8 mouse cellular contexts compared by ENCODE assay signal in the genomic region with DNA sequence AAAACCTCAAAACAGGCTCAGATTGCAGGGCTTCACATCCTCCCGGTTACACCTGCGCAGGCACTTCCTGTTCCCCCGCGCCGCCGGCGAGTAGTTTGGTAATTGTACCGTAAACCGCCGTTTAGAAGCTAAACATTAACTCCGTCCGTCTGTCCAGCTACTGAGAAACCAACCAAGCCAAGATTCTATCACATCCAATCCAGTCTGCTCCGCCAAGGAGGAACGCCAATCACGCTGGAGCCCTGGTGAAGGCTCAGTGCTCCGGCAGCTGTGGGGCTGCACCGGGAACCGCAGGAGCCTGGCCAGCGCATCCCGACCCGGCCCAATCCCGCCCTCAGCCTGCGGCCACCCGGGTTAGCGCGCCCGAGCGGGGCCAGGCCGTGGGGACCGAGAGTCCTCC. TPM values are rescaled to one million over a fixed set of nuclear protein-coding genes. Genes with fewer than 3 reads are reported as not detected.
DNase-seq lines count a peak whose midpoint lies in the region; ATAC-seq lines count a peak whose summit lies in the region.

No protein-coding gene starts in this region.

- no peaks in the 10 kb centered on the region for H3K27me3 ChIP-seq in intestine, embryonic 14.5 days (replicated peaks; ENCODE audit: control insufficient read depth, insufficient read depth, low read length)
- no peaks in the 10 kb centered on the region for H3K27me3 ChIP-seq in stomach, embryonic 14.5 days (ENCODE audit: control insufficient read depth, insufficient read depth, low read length)

- 0% methylated on average over 23 of the region's 30 CpGs for WGBS in intestine, embryonic 14.5 days
- under 1% methylated on average over 29 of the region's 30 CpGs for WGBS in stomach, embryonic 14.5 days

- DNase-seq in frontal cortex, adult 2 months (ENCODE audit: extremely low spot score in 1 of 2, low spot score in 1 of 2), result peak; percentile 16 to 63
- DNase-seq in frontal cortex, postnatal 25 days (ENCODE audit: low spot score in 2 of 2), result no peak
- peak; percentile 69 for DNase-seq in CD4-positive, CD25-positive, alpha-beta regulatory T cell, adult 2 months (ENCODE audit: low read depth, low spot score)
- DNase-seq in embryo, embryonic 11 days, result peak; percentile 81
- DNase-seq in intestine, embryonic 14.5 days (ENCODE audit: low spot score), result no peak
- peak; percentile 70 for DNase-seq in lung, postnatal 36 days
- DNase-seq in frontal cortex, postnatal 10 days (ENCODE audit: low spot score in 2 of 2), result no peak

- H3K4me2 ChIP-seq in intestine, embryonic 14.5 days (ENCODE audit: low read length), result peak overlapping the region; percentile 73
- H3K4me2 ChIP-seq in stomach, embryonic 14.5 days (replicated peaks; ENCODE audit: low read depth, low read length), result peak overlapping the region; percentile 71

- no peaks in the 10 kb centered on the region for H3K9me3 ChIP-seq in intestine, embryonic 14.5 days (ENCODE audit: control insufficient read depth, low read length)
- no peaks in the 10 kb centered on the region for H3K9me3 ChIP-seq in stomach, embryonic 14.5 days (ENCODE audit: control insufficient read depth, low read depth, low read length)

- peak; percentile 86 for ATAC-seq in intestine, embryonic 14.5 days (replicated peaks; ENCODE audit: low FRiP score, low TSS enrichment, low read depth)
- ATAC-seq in stomach, embryonic 14.5 days (ENCODE audit: insufficient number of reproducible peaks, insufficient read depth, low FRiP score, low read depth), result no peak

- H3K27ac ChIP-seq in intestine, embryonic 14.5 days (ENCODE audit: low read depth), result peak overlapping the region; percentile 94
- peak overlapping the region; percentile 93 for H3K27ac ChIP-seq in stomach, embryonic 14.5 days (ENCODE audit: low read length)

- peaks cover 11% of the 10 kb centered on the region; the same call in 1 of the 2 replicates for H3K4me1 ChIP-seq in intestine, embryonic 14.5 days (replicated peaks; ENCODE audit: control insufficient read depth, insufficient read depth, low read length)
- H3K4me1 ChIP-seq in stomach, embryonic 14.5 days (ENCODE audit: control insufficient read depth, insufficient read depth, low read length), result peaks cover 10% of the 10 kb centered on the region; the same call in 1 of the 2 replicates

- peak overlapping the region; percentile 73 for H3K9ac ChIP-seq in intestine, embryonic 14.5 days (ENCODE audit: low read length)
- H3K9ac ChIP-seq in stomach, embryonic 14.5 days (replicated peaks; ENCODE audit: low read depth, low read length), result peak overlapping the region; percentile 83

- peak overlapping the region; percentile 76 for H3K4me3 ChIP-seq in intestine, embryonic 14.5 days (ENCODE audit: low read depth, low read length)
- H3K4me3 ChIP-seq in stomach, embryonic 14.5 days (ENCODE audit: low read depth, low read length), result peak overlapping the region; percentile 82

- H3K36me3 ChIP-seq in intestine, embryonic 14.5 days (ENCODE audit: control insufficient read depth, insufficient read depth, low read length), result no peaks in the 10 kb centered on the region
- no peaks in the 10 kb centered on the region for H3K36me3 ChIP-seq in stomach, embryonic 14.5 days (ENCODE audit: control insufficient read depth, insufficient read depth, low read length)

RNA-seq across cellular contexts. Expression of a gene that starts 0.5 kb away (rescaled TPM):
- 11.4 and 13.8 TPM in 2 replicates for polyA plus RNA-seq in frontal cortex, adult 2 months (2012; rRNA removed)
- polyA plus RNA-seq in intestine, embryonic 14.5 days (2014; fragmentation: Nextera tagmentation; extraction: Ambion mirVana), result 12.7 and 15.4 TPM in 2 replicates
- polyA plus RNA-seq in stomach, embryonic 14.5 days (2014; fragmentation: Nextera tagmentation; extraction: Ambion mirVana), result 23.7 and 24.3 TPM in 2 replicates

RNA-seq across cellular contexts. Expression of a gene that starts 51.0 kb away (rescaled TPM):
- 0.12 and 0.19 TPM in 2 replicates for polyA plus RNA-seq in frontal cortex, adult 2 months (2012; rRNA removed)
- polyA plus RNA-seq in intestine, embryonic 14.5 days (2014; fragmentation: Nextera tagmentation; extraction: Ambion mirVana), result not detected in 2 replicates
- polyA plus RNA-seq in stomach, embryonic 14.5 days (2014; fragmentation: Nextera tagmentation; extraction: Ambion mirVana), result 0.17 TPM in 1 of 2 replicates, not detected in the other

RNA-seq across cellular contexts. Expression of a gene that starts 59.8 kb away (rescaled TPM):
- polyA plus RNA-seq in frontal cortex, adult 2 months (2012; rRNA removed), result 63.1 and 73.6 TPM in 2 replicates
- polyA plus RNA-seq in intestine, embryonic 14.5 days (2014; fragmentation: Nextera tagmentation; extraction: Ambion mirVana), result 125 and 132 TPM in 2 replicates
- polyA plus RNA-seq in stomach, embryonic 14.5 days (2014; fragmentation: Nextera tagmentation; extraction: Ambion mirVana), result 148 and 150 TPM in 2 replicates

Comparison
In these comparisons a context has a peak if more than half of its experiments do, and no peak if none do; other contexts are left out.
1. DNase-seq: peak in frontal cortex, adult 2 months (2 of 2), CD4-positive, CD25-positive, alpha-beta regulatory T cell, adult 2 months (single experiment), embryo, embryonic 11 days (single experiment) and lung, postnatal 36 days (single experiment); none in frontal cortex, postnatal 25 days (0 of 2), intestine, embryonic 14.5 days (single experiment) and frontal cortex, postnatal 10 days (0 of 2).